Mouse (Mus musculus): ENCODE results near the gene Anxa11.

GRCm38 (mm10) chr14:25869135-25869878 is 27.4 kb downstream of the Anxa11 start:
- TF ChIP-seq CTCF (IDR thresholded peaks at IDR 0.05; ENCODE audit: borderline replicate concordance, control insufficient read depth, extremely low read depth, insufficient read depth, low read length, poor library complexity) = no peak
- TF ChIP-seq POLR2A (IDR thresholded peaks at IDR 0.05; ENCODE audit: control insufficient read depth, extremely low read depth, insufficient read depth, low read length, poor library complexity) = no peak

Data from thymus, adult 2 months (tissue).